Mouse (Mus musculus) telencephalon, adult 2 months (tissue): ENCODE results near the gene Ptprs.
"Not testable (repeated sequence)": the region's sequence is repeated elsewhere in the genome, so short reads cannot be mapped to it uniquely, and the experiment has no call there.

ENCODE experiments used
- DNase-seq: peaks from one replicate; pipeline ENCODE4 v3.0.0-alpha.2; 2011; ENCODE audit warnings: low read depth, low spot score

The Ptprs gene

GRCm38 (mm10) chr17:56476402-56476752 lies at the start of gene Ptprs:
TSS of gene Ptprs (minus strand) at chr17:56476483.
- DNase-seq = peak; percentile 92

- no peak for DNase-seq
Measured at GRCm38 (mm10) chr17:56524943-56525342, 48.7 kb upstream of the Ptprs start.

- DNase-seq = no peak
Measured at GRCm38 (mm10) chr17:56522744-56523143, 46.5 kb upstream of the Ptprs start.

- peak; percentile 32 for DNase-seq
Measured at GRCm38 (mm10) chr17:56515690-56516410, 39.6 kb upstream of the Ptprs start.

- no peak for DNase-seq
Measured at GRCm38 (mm10) chr17:56514916-56515315, 38.6 kb upstream of the Ptprs start.

- no peak for DNase-seq
Measured at GRCm38 (mm10) chr17:56514330-56514729, 38.0 kb upstream of the Ptprs start.

GRCm38 (mm10) chr17:56512310-56512709 lies 36.0 kb upstream of the Ptprs start, which contains the start of gene Znrf4:
TSS of gene Znrf4 (minus strand) at chr17:56512431.
- DNase-seq = no peak

- DNase-seq = no peak
Measured at GRCm38 (mm10) chr17:56511707-56512090, 35.4 kb upstream of the Ptprs start.

GRCm38 (mm10) chr17:56510970-56511706 lies 34.9 kb upstream of the Ptprs start:
- no peak for DNase-seq

- no peak for DNase-seq
Measured at GRCm38 (mm10) chr17:56510473-56510969, 34.2 kb upstream of the Ptprs start.

- no peak for DNase-seq
Measured at GRCm38 (mm10) chr17:56509707-56510472, 33.6 kb upstream of the Ptprs start.

GRCm38 (mm10) chr17:56509021-56509640 lies 32.8 kb upstream of the Ptprs start:
- DNase-seq = no peak

GRCm38 (mm10) chr17:56507161-56508068 lies 31.1 kb upstream of the Ptprs start:
- DNase-seq = peak; percentile 96

- no peak for DNase-seq
Measured at GRCm38 (mm10) chr17:56506417-56507065, 30.3 kb upstream of the Ptprs start.

- DNase-seq = no peak
Measured at GRCm38 (mm10) chr17:56505401-56505800, 29.1 kb upstream of the Ptprs start.

GRCm38 (mm10) chr17:56502526-56502925 lies 26.2 kb upstream of the Ptprs start:
- no peak for DNase-seq

GRCm38 (mm10) chr17:56501635-56502400 lies 25.5 kb upstream of the Ptprs start:
- DNase-seq = not testable (repeated sequence)

GRCm38 (mm10) chr17:56499229-56499628 lies 22.9 kb upstream of the Ptprs start:
- no peak for DNase-seq

GRCm38 (mm10) chr17:56494480-56494879 lies 18.2 kb upstream of the Ptprs start:
- peak; percentile 82 for DNase-seq
